Mouse (Mus musculus) adrenal gland, adult (tissue): ENCODE measurements around the gene Yif1b.
A peak's percentile ranks its signal among the peaks of the same experiment; 100 is the strongest.
"Not testable (repeated sequence)": the region's sequence is repeated elsewhere in the genome, so short reads cannot be mapped to it uniquely, and the experiment has no call there.

Experiments used
- DNase-seq, 2 experiments: peaks; one replicate each; pipeline ENCODE4 v3.0.0; 2022 to 2023; ENCODE audit warnings: low spot score in 1 of 2; ENCODE audit not compliant: inconsistent age in 2 of 2

Gene Yif1b

GRCm38 (mm10) chr7:29238019-29238967 lies at the start of gene Yif1b:
Gene Yif1b, plus strand, starts transcription at chr7:29238329.
- DNase-seq = peak; percentile 98 to 99

DNA sequence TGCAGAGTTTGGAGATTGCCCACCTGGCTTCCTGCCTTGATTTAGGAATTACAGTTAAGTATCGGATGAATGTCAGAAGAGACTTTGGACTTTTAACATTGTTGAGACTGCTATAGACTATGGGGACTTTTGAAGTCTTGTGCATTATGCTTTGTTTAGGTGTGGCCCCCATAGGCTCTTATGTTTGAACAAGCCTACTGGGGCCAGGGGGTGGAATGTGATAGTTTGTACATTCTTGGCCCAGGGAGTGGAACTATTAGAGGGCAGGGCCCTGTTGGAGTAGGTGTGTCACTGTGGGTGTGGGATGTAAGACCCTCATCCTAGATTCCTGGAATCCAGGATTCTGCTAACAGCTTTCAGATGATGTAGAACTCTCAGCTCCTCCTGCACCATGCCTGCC lies 43.9 kb upstream of the Yif1b start:
- DNase-seq = not testable (repeated sequence)

- DNase-seq = no peak
Observed at GRCm38 (mm10) chr7:29202577-29202976, 35.6 kb upstream of the Yif1b start.

DNA sequence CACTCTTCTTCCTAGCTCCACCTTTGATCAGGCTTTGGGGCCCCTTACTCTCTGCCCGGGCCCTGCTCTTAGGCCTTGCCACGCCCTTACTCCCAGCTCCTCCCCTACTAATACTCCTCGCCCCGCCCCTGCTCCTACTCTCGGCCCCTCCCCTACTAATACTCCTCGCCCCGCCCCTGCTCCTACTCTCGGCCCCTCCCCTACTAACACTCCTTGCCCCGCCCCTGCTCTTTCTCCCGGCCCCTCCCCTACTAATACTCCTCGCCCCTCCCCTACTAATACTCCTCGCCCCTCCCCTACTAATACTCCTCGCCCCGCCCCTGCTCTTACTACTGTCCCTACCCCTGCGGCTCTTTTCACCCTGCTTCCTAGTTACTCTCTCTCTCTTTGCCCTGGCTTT lies 27.1 kb upstream of the Yif1b start:
- not testable (repeated sequence) for DNase-seq

- DNase-seq = peak; percentile 88 to 97
Observed at GRCm38 (mm10) chr7:29211415-29212198, 26.5 kb upstream of the Yif1b start.

DNA sequence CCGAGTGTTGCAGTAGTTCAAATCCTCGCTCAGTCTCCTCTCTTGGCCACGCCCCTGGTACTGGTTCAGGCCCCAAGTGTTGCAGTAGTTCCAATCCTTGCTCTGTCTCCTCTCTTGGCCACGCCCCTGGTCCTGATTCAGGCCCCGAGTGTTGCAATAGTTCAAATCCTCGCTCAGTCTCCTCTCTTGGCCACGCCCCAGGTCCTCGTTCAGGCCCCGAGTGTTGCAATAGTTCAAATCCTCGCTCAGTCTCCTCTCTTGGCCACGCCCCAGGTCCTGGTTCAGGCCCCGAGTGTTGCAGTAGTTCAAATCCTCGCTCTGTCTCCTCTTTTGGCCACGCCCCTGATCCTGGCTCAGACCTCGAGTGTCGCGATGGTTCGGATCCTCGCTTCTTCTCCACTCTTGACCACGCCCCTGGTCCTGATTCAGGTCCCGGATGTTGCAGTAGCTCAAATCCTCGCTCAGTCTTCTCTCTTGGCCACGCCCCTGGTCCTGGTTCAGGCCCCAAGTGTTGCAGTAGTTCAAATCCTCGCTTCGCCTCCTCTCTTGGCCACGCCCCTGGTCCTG lies 25.8 kb upstream of the Yif1b start:
- DNase-seq = peak in 1 of 2 experiments; percentile 39

- not testable (repeated sequence) for DNase-seq
Observed at GRCm38 (mm10) chr7:29212775-29213560, 25.2 kb upstream of the Yif1b start.

DNA sequence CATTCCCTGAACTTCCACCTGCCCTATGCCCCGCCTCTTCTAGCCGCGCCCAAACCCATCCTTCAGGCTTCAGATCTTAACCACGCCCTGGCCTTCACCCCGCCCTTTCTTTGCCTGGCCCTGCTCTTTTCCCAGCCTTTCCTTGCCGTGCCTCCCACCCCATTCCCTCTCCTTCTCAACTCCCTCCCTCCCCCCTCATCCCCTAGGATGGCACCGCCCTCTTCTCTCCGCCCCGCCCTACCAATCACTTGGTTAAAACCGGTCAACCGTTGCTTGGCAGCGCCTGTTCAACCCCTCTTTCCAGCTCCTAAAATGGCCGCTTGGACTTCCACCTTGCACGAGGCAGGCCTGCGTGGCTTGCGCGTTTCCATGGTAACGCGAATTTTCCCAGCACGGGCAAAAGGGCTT lies 24.4 kb upstream of the Yif1b start, which contains the start of gene Catsperg1:
Gene Catsperg1 (minus strand): TSS at position 361 of the 408 bp plus-strand sequence.
- no peak for DNase-seq

DNA sequence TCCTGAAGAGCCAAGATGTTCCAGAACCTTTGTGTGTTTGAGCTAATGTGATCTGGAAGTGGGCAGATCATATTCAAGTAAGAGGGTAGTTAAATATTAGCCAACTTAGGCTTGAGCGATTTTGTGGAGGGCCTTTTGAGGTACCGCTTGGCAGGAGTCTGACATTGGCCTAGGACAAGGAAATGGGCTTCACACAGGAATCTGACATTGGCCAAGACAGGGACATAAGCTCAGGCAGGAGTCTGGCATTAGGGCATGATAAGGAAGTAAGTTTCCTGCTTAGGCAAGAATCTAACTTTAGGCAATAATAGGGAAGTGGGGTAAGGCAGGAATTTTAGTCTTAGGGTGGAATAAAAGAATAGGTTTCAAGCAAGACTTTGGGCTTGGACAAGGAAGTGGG lies 23.9 kb upstream of the Yif1b start:
- no peak for DNase-seq

GRCm38 (mm10) chr7:29214846-29215245 lies 23.3 kb upstream of the Yif1b start:
- no peak for DNase-seq

DNA sequence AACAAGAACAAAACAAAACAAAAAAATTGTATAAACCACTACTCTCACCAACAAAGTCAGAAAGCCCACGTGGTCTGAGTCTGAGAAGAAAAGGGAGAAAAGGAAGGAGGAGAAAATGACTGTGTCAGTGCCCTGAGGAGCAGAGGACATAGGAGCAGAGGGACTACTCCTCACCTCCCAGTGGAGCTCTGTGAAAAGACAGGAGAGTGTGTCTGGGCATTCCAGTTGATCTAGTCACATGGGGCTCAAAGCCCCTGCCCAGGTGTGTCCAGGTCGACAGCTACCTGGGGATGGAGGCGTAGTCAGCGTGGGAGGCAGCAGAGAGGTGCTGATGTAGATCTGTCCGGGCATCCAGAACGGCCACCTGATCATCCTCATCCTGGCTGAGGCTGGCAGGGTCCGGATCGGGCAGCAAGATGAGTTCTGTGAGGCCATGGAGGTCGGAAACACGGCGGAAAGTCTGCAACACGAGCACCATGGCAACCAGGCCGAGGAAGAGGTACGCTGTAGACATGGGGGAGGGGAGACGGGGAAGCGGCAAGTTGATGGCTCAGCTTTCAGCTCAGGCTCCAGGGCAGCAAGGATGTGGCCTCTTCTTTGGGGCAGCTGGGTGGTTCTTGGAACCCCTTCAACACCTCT lies 13.3 kb upstream of the Yif1b start:
- no peak for DNase-seq

DNA sequence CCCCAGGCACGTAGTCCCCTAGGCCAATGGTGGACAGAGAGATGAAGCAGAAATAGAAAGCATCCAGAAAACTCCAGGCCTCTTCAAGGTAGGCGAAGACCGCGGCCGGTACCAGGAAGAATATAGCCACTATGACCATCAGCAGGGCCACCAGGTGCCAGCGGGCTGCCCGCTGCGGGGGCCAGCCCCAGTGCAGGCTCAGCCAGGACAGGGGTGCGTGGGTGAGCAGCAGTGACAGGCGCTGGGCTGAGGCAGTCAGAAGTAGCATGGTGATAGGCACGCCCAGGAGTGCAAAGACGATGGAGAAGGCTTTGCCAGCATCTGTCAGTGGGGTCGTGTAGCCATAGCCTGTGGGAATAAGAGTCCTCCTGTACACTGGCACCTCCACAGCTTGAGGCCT lies 12.6 kb upstream of the Yif1b start:
- DNase-seq = no peak

DNA sequence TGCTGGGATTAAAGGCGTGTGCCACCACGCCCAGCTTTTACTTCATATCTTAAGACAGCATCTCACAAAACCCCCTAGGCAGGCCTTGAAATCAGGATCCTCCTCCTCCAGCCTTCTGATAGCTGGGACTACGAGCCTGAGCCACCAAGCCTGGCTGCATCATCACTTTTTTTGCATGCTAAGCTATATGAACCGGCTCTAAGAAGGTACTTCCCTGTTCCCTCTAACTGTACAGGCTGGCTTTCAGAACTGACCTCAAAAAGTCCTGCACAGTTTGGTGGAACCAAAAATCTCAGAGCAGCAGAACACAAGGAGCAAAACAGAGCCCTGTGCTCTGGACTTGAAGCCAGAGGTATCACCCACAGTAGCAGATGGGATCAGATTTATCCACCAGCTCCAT lies 9.9 kb upstream of the Yif1b start:
- no peak for DNase-seq

DNA sequence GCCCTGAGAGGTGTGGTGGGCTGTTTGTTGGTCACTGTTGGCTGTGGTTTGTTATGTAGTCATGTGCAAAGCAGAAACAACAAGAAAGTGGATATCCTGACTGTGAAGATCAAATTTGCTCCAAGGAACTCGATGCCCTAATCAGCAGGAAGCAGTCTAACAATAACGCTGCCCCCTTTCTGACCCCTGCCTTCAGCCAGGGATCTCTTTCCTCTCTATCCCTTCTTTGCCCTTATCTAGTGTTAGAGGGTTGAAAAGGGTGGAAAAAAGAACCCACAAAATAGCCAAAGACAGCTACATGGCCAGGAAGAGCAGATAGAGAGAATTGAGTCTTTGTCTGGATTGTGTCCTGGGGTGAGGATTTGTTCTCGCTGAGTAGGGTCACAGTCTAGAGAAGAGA lies 7.6 kb upstream of the Yif1b start:
- DNase-seq = no peak

DNA sequence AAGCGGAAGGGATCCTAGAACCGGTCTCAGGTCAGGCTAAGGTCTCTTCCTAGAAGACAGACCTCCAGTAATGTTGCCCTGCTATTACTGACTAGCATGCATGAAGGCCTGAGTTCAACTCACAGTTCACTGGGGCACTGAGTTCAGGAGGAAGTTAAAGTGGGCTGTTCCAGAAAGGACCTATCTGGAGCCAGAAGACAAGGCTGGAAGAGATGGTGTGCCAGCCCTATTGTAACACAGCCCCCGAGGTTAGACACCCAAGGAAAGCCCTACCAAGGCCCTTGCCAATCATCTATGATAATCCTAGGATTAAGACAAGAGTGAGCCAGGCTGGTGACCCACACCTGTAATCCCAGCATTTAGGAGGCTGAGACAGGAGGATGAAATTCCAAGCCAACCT lies 6.6 kb upstream of the Yif1b start:
- no peak for DNase-seq

GRCm38 (mm10) chr7:29232247-29233013 lies 5.7 kb upstream of the Yif1b start, which contains the start of gene Kcnk6:
Gene Kcnk6, minus strand, starts transcription at chr7:29232515.
- DNase-seq = peak; percentile 45 to 67

DNA sequence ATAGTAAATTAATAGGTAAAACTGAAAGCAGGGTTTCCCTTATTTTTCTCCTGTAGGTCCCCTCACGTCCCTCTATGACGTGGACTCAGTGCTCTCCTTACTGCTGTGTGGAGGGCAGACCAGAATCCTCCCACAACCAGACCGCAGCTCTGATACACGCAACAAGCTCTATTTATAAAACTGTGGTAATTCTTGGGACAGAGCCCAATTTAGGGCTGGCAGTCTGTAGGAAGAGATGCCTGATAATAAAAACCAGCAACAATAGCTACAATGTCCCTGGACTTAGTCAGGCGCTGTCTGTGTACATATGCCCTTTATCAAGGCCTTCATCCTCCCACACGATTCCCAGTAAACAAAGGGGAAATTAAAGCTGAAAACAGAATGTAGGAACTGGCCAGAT lies 4.4 kb upstream of the Yif1b start:
- DNase-seq = no peak

DNA sequence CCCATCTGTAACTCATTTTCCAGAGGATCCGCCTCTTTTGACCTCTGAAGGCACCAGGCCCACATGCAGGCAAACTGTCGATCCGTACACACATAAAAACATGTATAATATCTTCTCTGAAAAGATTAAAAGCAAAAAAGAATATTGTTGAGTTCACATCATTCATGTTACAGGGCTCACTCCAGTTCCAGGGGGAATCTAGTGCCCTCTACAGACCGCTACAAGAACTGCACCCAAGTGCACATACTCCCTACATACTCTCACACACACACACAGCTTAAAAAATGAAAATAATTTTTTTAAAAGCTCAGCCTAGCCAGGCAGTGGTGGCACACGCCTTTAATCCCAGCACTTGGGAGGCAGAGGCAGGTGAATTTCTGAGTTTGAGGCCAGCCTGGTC lies 3.5 kb upstream of the Yif1b start:
- no peak for DNase-seq

GRCm38 (mm10) chr7:29236593-29236992 lies 1.5 kb upstream of the Yif1b start:
- DNase-seq = no peak
